Mouse (Mus musculus) heart, postnatal 14 days (tissue): ENCODE data around the gene Rabgap1. TPM values are rescaled to one million over a fixed set of nuclear protein-coding genes. Genes with fewer than 3 reads are reported as not detected.

Experiments used
- total RNA-seq, 2 experiments: library from RNA; stranded (reverse); gene quantifications; 2 replicates each; pipeline ENCODE4 v1.2.3; 2021

Rabgap1 gene
- total RNA-seq, 2 experiments from 2014 or later = 41.3 to 42.4 TPM

Other genes starting within 250 kb of the Rabgap1 start
- gene Olfr366, start 231.7 kb upstream of the Rabgap1 start, total RNA-seq = not detected
- not detected for gene Olfr368, start 116.8 kb upstream of the Rabgap1 start, total RNA-seq
- 10 to 100 TPM; 24.6 to 26.9 TPM for gene Pdcl, start 83.9 kb upstream of the Rabgap1 start, total RNA-seq
- gene Rc3h2, start 20.4 kb upstream of the Rabgap1 start, total RNA-seq = 10 to 100 TPM; 41.6 to 47.5 TPM
- gene Zbtb26, start 144 bp upstream of the Rabgap1 start, total RNA-seq = 1 to 10 TPM; 5.5 to 6.2 TPM
- gene Zbtb6, start 108 bp upstream of the Rabgap1 start, total RNA-seq = 1 to 10 TPM; 5.0 to 5.6 TPM
- under 1 TPM; 0.91 to 1.00 TPM for gene Gpr21, start 73.1 kb downstream of the Rabgap1 start, total RNA-seq